Mouse (Mus musculus) cerebellum, adult 2 months (tissue): ENCODE measurements around the gene Casc3.

ENCODE experiments used
- CTCF ChIP-seq: fragments of 200-500 bp; IDR thresholded peaks from 2 replicates; pipeline ENCODE4 v1.5.1; 2011; ENCODE audit warnings: low read depth, mild to moderate bottlenecking, control low read depth, low read length, moderate library complexity, borderline replicate concordance; ENCODE audit not compliant: insufficient read depth
- POLR2A ChIP-seq: fragments of 200-500 bp; IDR thresholded peaks from 2 replicates; pipeline ENCODE4 v1.6.1; 2011; ENCODE audit warnings: low read length, control low read depth, borderline replicate concordance; ENCODE audit not compliant: insufficient read depth

DNA sequence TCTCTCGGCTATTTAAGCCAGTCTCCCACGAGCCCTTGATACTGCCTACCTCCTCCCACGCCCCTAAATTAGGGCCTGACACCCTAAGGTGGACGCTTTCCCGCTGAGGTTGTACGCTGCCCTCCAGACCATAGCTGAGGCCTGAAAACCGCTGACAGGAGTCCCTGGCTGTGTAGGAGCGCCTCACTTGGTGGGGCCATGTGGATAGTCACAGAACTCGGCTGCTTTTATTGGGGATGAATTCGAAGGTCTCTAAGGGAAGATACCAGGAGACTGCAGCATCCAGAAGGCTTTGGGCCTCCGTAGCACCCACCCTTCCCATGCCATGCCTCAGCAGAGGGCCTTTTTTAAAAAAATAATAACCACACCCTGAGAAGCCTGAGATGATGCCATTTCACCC lies 33.2 kb downstream of the Casc3 start:
- TF ChIP-seq POLR2A (no peak), CTCF (no peak)
